Mouse (Mus musculus): ENCODE results near the gene Ylpm1. TPM values are rescaled to one million over a fixed set of nuclear protein-coding genes. Genes with fewer than 3 reads are reported as not detected.

Gene Ylpm1
- polyA plus RNA-seq, 1 experiment from 2014 or later = 45.3 TPM

- WGBS = 10% methylated on average over 3 of the region's 3 CpGs
- Histone ChIP-seq H3K4me3 (ENCODE audit: low read depth, low read length) (no peak overlapping the region), H3K9ac (replicated peaks; ENCODE audit: low read length) (no peak overlapping the region), H3K27me3 (ENCODE audit: control insufficient read depth, insufficient read depth, low read length) (no peaks in the 10 kb centered on the region), H3K27ac (replicated peaks; ENCODE audit: low read depth, low read length) (no peak overlapping the region), H3K36me3 (replicated peaks; ENCODE audit: control insufficient read depth, insufficient read depth, low read depth, low read length) (no peaks in the 10 kb centered on the region; the same call in 1 of the 2 replicates), H3K9me3 (replicated peaks; ENCODE audit: control insufficient read depth, low read length) (no peaks in the 10 kb centered on the region), H3K4me2 (ENCODE audit: low read depth, low read length) (no peak overlapping the region), H3K4me1 (ENCODE audit: control insufficient read depth, insufficient read depth, low read length) (0 out of 2 replicates have a peak, but pooled peaks cover 2% of the 10 kb centered on the region)
- ATAC-seq (replicated peaks; ENCODE audit: insufficient number of reproducible peaks, low FRiP score, low TSS enrichment, low read depth) = no peak
- peak; percentile 80 for DNase-seq (ENCODE audit: low spot score)
Measured at GRCm38 (mm10) chr12:85092214-85092613, 96.1 kb downstream of the Ylpm1 start.

GRCm38 (mm10) chr12:85094010-85094409 lies 97.9 kb downstream of the Ylpm1 start:
- DNase-seq (ENCODE audit: low spot score) = peak; percentile 43
- Histone ChIP-seq H3K4me2 (ENCODE audit: low read depth, low read length) (no peak overlapping the region), H3K4me3 (ENCODE audit: low read depth, low read length) (no peak overlapping the region), H3K27me3 (ENCODE audit: control insufficient read depth, insufficient read depth, low read length) (no peaks in the 10 kb centered on the region), H3K4me1 (ENCODE audit: control insufficient read depth, insufficient read depth, low read length) (0 out of 2 replicates have a peak, but pooled peaks cover 2% of the 10 kb centered on the region), H3K36me3 (replicated peaks; ENCODE audit: control insufficient read depth, insufficient read depth, low read depth, low read length) (no peaks in the 10 kb centered on the region), H3K27ac (replicated peaks; ENCODE audit: low read depth, low read length) (no peak overlapping the region), H3K9ac (replicated peaks; ENCODE audit: low read length) (no peak overlapping the region), H3K9me3 (replicated peaks; ENCODE audit: control insufficient read depth, low read length) (no peaks in the 10 kb centered on the region)
- ATAC-seq (replicated peaks; ENCODE audit: insufficient number of reproducible peaks, low FRiP score, low TSS enrichment, low read depth) = no peak
- 33% methylated on average over 14 of the region's 14 CpGs for WGBS

GRCm38 (mm10) chr12:85094706-85095105 lies 98.6 kb downstream of the Ylpm1 start:
- Histone ChIP-seq H3K4me2 (ENCODE audit: low read depth, low read length) (no peak overlapping the region), H3K36me3 (replicated peaks; ENCODE audit: control insufficient read depth, insufficient read depth, low read depth, low read length) (no peaks in the 10 kb centered on the region), H3K4me1 (ENCODE audit: control insufficient read depth, insufficient read depth, low read length) (0 out of 2 replicates have a peak, but pooled peaks cover 2% of the 10 kb centered on the region), H3K27me3 (ENCODE audit: control insufficient read depth, insufficient read depth, low read length) (no peaks in the 10 kb centered on the region), H3K9me3 (replicated peaks; ENCODE audit: control insufficient read depth, low read length) (no peaks in the 10 kb centered on the region), H3K9ac (replicated peaks; ENCODE audit: low read length) (no peak overlapping the region; the same call in 1 of the 2 replicates), H3K4me3 (ENCODE audit: low read depth, low read length) (no peak overlapping the region), H3K27ac (replicated peaks; ENCODE audit: low read depth, low read length) (no peak overlapping the region)
- no peak for DNase-seq (ENCODE audit: low spot score)
- ATAC-seq (replicated peaks; ENCODE audit: insufficient number of reproducible peaks, low FRiP score, low TSS enrichment, low read depth) = no peak
- WGBS = 72% methylated on average over 10 of the region's 10 CpGs

- Histone ChIP-seq H3K27me3 (ENCODE audit: control insufficient read depth, insufficient read depth, low read length) (no peaks in the 10 kb centered on the region), H3K9ac (replicated peaks; ENCODE audit: low read length) (no peak overlapping the region), H3K36me3 (replicated peaks; ENCODE audit: control insufficient read depth, insufficient read depth, low read depth, low read length) (no peaks in the 10 kb centered on the region), H3K27ac (replicated peaks; ENCODE audit: low read depth, low read length) (no peak overlapping the region), H3K9me3 (replicated peaks; ENCODE audit: control insufficient read depth, low read length) (no peaks in the 10 kb centered on the region), H3K4me3 (ENCODE audit: low read depth, low read length) (no peak overlapping the region), H3K4me1 (ENCODE audit: control insufficient read depth, insufficient read depth, low read length) (0 out of 2 replicates have a peak, but pooled peaks cover 2% of the 10 kb centered on the region), H3K4me2 (ENCODE audit: low read depth, low read length) (no peak overlapping the region)
- ATAC-seq (replicated peaks; ENCODE audit: insufficient number of reproducible peaks, low FRiP score, low TSS enrichment, low read depth) (no peak), DNase-seq (ENCODE audit: low spot score) (no peak)
- WGBS = 81% methylated on average over 11 of the region's 11 CpGs
Measured at GRCm38 (mm10) chr12:85095146-85095545, 99.0 kb downstream of the Ylpm1 start.

GRCm38 (mm10) chr12:85095859-85096258 lies 99.7 kb downstream of the Ylpm1 start:
- Histone ChIP-seq H3K4me1 (ENCODE audit: control insufficient read depth, insufficient read depth, low read length) (0 out of 2 replicates have a peak, but pooled peaks cover 2% of the 10 kb centered on the region), H3K27me3 (ENCODE audit: control insufficient read depth, insufficient read depth, low read length) (no peaks in the 10 kb centered on the region), H3K4me3 (ENCODE audit: low read depth, low read length) (no peak overlapping the region), H3K27ac (replicated peaks; ENCODE audit: low read depth, low read length) (no peak overlapping the region), H3K36me3 (replicated peaks; ENCODE audit: control insufficient read depth, insufficient read depth, low read depth, low read length) (no peaks in the 10 kb centered on the region), H3K9ac (replicated peaks; ENCODE audit: low read length) (no peak overlapping the region), H3K9me3 (replicated peaks; ENCODE audit: control insufficient read depth, low read length) (no peaks in the 10 kb centered on the region), H3K4me2 (ENCODE audit: low read depth, low read length) (no peak overlapping the region)
- DNase-seq (ENCODE audit: low spot score) (no peak), ATAC-seq (replicated peaks; ENCODE audit: insufficient number of reproducible peaks, low FRiP score, low TSS enrichment, low read depth) (no peak)
- 89% methylated on average over 7 of the region's 7 CpGs for WGBS

GRCm38 (mm10) chr12:85101001-85101400 lies 104.9 kb downstream of the Ylpm1 start:
- no peak overlapping the region for H3K4me2 ChIP-seq (ENCODE audit: low read depth, low read length)
- no peak overlapping the region for H3K27ac ChIP-seq (replicated peaks; ENCODE audit: low read depth, low read length)
- H3K4me3 ChIP-seq (ENCODE audit: low read depth, low read length) = no peak overlapping the region
- no peaks in the 10 kb centered on the region for H3K27me3 ChIP-seq (ENCODE audit: control insufficient read depth, insufficient read depth, low read length)
- H3K36me3 ChIP-seq (replicated peaks; ENCODE audit: control insufficient read depth, insufficient read depth, low read depth, low read length) = no peaks in the 10 kb centered on the region
- H3K9ac ChIP-seq (replicated peaks; ENCODE audit: low read length) = no peak overlapping the region
- H3K4me1 ChIP-seq (ENCODE audit: control insufficient read depth, insufficient read depth, low read length) = no peaks in the 10 kb centered on the region
- no peak for ATAC-seq (replicated peaks; ENCODE audit: insufficient number of reproducible peaks, low FRiP score, low TSS enrichment, low read depth)
- DNase-seq (ENCODE audit: low spot score) = peak; percentile 15
- WGBS = 49% methylated on average over 14 of the region's 14 CpGs
- H3K9me3 ChIP-seq (replicated peaks; ENCODE audit: control insufficient read depth, low read length) = no peaks in the 10 kb centered on the region

- H3K36me3 ChIP-seq (replicated peaks; ENCODE audit: control insufficient read depth, insufficient read depth, low read depth, low read length) = no peaks in the 10 kb centered on the region
- whole genome bisulfite sequencing = 78% methylated on average over 5 of the region's 5 CpGs
Measured at GRCm38 (mm10) chr12:85101521-85102106, 105.5 kb downstream of the Ylpm1 start.

GRCm38 (mm10) chr12:85103096-85103495 lies 107.0 kb downstream of the Ylpm1 start:
- Histone ChIP-seq H3K4me2 (ENCODE audit: low read depth, low read length) (no peak overlapping the region), H3K27me3 (ENCODE audit: control insufficient read depth, insufficient read depth, low read length) (no peaks in the 10 kb centered on the region), H3K4me3 (ENCODE audit: low read depth, low read length) (no peak overlapping the region), H3K9me3 (replicated peaks; ENCODE audit: control insufficient read depth, low read length) (no peaks in the 10 kb centered on the region), H3K36me3 (replicated peaks; ENCODE audit: control insufficient read depth, insufficient read depth, low read depth, low read length) (no peaks in the 10 kb centered on the region), H3K9ac (replicated peaks; ENCODE audit: low read length) (no peak overlapping the region), H3K27ac (replicated peaks; ENCODE audit: low read depth, low read length) (no peak overlapping the region), H3K4me1 (ENCODE audit: control insufficient read depth, insufficient read depth, low read length) (no peaks in the 10 kb centered on the region)
- DNase-seq (ENCODE audit: low spot score) (no peak), ATAC-seq (replicated peaks; ENCODE audit: insufficient number of reproducible peaks, low FRiP score, low TSS enrichment, low read depth) (no peak)
- WGBS = 87% methylated on average over 8 of the region's 8 CpGs

More at GRCm38 (mm10) chr12:85101521-85102106, 105.5 kb downstream of the Ylpm1 start:
- no peak overlapping the region for H3K9ac ChIP-seq (replicated peaks; ENCODE audit: low read length)
- H3K4me1 ChIP-seq (ENCODE audit: control insufficient read depth, insufficient read depth, low read length) = no peaks in the 10 kb centered on the region
- ATAC-seq (replicated peaks; ENCODE audit: insufficient number of reproducible peaks, low FRiP score, low TSS enrichment, low read depth) (no peak), DNase-seq (ENCODE audit: low spot score) (no peak)
- H3K4me2 ChIP-seq (ENCODE audit: low read depth, low read length) = no peak overlapping the region
- no peaks in the 10 kb centered on the region for H3K9me3 ChIP-seq (replicated peaks; ENCODE audit: control insufficient read depth, low read length)
- H3K4me3 ChIP-seq (ENCODE audit: low read depth, low read length) = no peak overlapping the region
- no peaks in the 10 kb centered on the region for H3K27me3 ChIP-seq (ENCODE audit: control insufficient read depth, insufficient read depth, low read length)
- no peak overlapping the region for H3K27ac ChIP-seq (replicated peaks; ENCODE audit: low read depth, low read length)
